Mouse (Mus musculus): ENCODE measurements at regions not wholly inside any gene's neighbourhood (a gene's known extent, or its start where the extent isn't known, plus 50 kb on each side); places are given as distances from the start of the nearest gene placed in this dataset.

GRCm38 (mm10) chr3:102574320-102574719 is 104.6 kb downstream of the Ngf start:
- 82% methylated on average over 2 of the region's 2 CpGs for WGBS
- ATAC-seq (replicated peaks), result no peak
- Histone ChIP-seq H3K4me1 (no peaks in the 10 kb centered on the region), H3K27me3 (no peaks in the 10 kb centered on the region), H3K27ac (replicated peaks) (no peak overlapping the region), H3K9ac (replicated peaks) (no peak overlapping the region), H3K4me3 (no peak overlapping the region), H3K4me2 (replicated peaks) (no peak overlapping the region), H3K36me3 (no peaks in the 10 kb centered on the region), H3K9me3 (no peaks in the 10 kb centered on the region)

GRCm38 (mm10) chr3:102576896-102577295 is 107.2 kb downstream of the Ngf start:
- no peaks in the 10 kb centered on the region for H3K27me3 ChIP-seq
- WGBS, result 93% methylated on average over 2 of the region's 2 CpGs
- no peak overlapping the region for H3K4me2 ChIP-seq (replicated peaks)
- no peak overlapping the region for H3K9ac ChIP-seq (replicated peaks)
- H3K27ac ChIP-seq (replicated peaks), result no peak overlapping the region
- H3K4me1 ChIP-seq, result no peaks in the 10 kb centered on the region
- ATAC-seq (replicated peaks), result no peak
- H3K9me3 ChIP-seq, result no peaks in the 10 kb centered on the region
- no peak overlapping the region for H3K4me3 ChIP-seq
- no peaks in the 10 kb centered on the region for H3K36me3 ChIP-seq

- 85% methylated on average over 3 of the region's 3 CpGs for WGBS
These were observed 112.1 kb downstream of the Ngf start for GRCm38 (mm10) chr3:102581830-102582229.

GRCm38 (mm10) chr3:102585136-102585535 is 115.4 kb downstream of the Ngf start:
- Histone ChIP-seq H3K9ac (replicated peaks) (no peak overlapping the region), H3K27me3 (no peaks in the 10 kb centered on the region), H3K4me1 (no peaks in the 10 kb centered on the region), H3K9me3 (no peaks in the 10 kb centered on the region), H3K36me3 (no peaks in the 10 kb centered on the region), H3K4me3 (no peak overlapping the region), H3K27ac (replicated peaks) (no peak overlapping the region), H3K4me2 (replicated peaks) (no peak overlapping the region)
- no peak for ATAC-seq (replicated peaks)
- 88% methylated on average over 2 of the region's 2 CpGs for WGBS

More at GRCm38 (mm10) chr3:102581830-102582229, 112.1 kb downstream of the Ngf start:
- Histone ChIP-seq H3K27ac (replicated peaks) (no peak overlapping the region), H3K36me3 (no peaks in the 10 kb centered on the region), H3K4me2 (replicated peaks) (no peak overlapping the region), H3K27me3 (no peaks in the 10 kb centered on the region), H3K4me3 (no peak overlapping the region), H3K9ac (replicated peaks) (no peak overlapping the region), H3K4me1 (no peaks in the 10 kb centered on the region), H3K9me3 (no peaks in the 10 kb centered on the region)
- ATAC-seq (replicated peaks), result no peak

GRCm38 (mm10) chr3:102586221-102586620 is 116.5 kb downstream of the Ngf start:
- Histone ChIP-seq H3K27ac (replicated peaks) (no peak overlapping the region), H3K4me2 (replicated peaks) (no peak overlapping the region), H3K4me1 (no peaks in the 10 kb centered on the region), H3K27me3 (no peaks in the 10 kb centered on the region), H3K9ac (replicated peaks) (no peak overlapping the region), H3K4me3 (no peak overlapping the region), H3K9me3 (no peaks in the 10 kb centered on the region), H3K36me3 (no peaks in the 10 kb centered on the region)
- WGBS, result 83% methylated on average over 5 of the region's 5 CpGs
- ATAC-seq (replicated peaks), result no peak

GRCm38 (mm10) chr3:102592041-102592440 is 122.3 kb downstream of the Ngf start:
- Histone ChIP-seq H3K4me2 (replicated peaks) (no peak overlapping the region), H3K27ac (replicated peaks) (no peak overlapping the region), H3K27me3 (no peaks in the 10 kb centered on the region), H3K4me3 (no peak overlapping the region), H3K9me3 (no peaks in the 10 kb centered on the region), H3K36me3 (no peaks in the 10 kb centered on the region), H3K9ac (replicated peaks) (no peak overlapping the region), H3K4me1 (no peaks in the 10 kb centered on the region)
- ATAC-seq (replicated peaks), result no peak
- 79% methylated on average over 7 of the region's 7 CpGs for WGBS

GRCm38 (mm10) chr3:102596944-102597551 is 127.3 kb downstream of the Ngf start:
- WGBS, result 92% methylated on average over 4 of the region's 4 CpGs
- Histone ChIP-seq H3K4me3 (no peak overlapping the region), H3K9ac (replicated peaks) (no peak overlapping the region), H3K9me3 (no peaks in the 10 kb centered on the region), H3K4me2 (replicated peaks) (no peak overlapping the region), H3K27ac (replicated peaks) (no peak overlapping the region), H3K4me1 (no peaks in the 10 kb centered on the region), H3K36me3 (no peaks in the 10 kb centered on the region), H3K27me3 (no peaks in the 10 kb centered on the region)
- no peak for ATAC-seq (replicated peaks)

GRCm38 (mm10) chr3:102599061-102599460 is 129.3 kb downstream of the Ngf start:
- no peak for ATAC-seq (replicated peaks)

GRCm38 (mm10) chr3:102602766-102603165 is 131.6 kb upstream of the Tspan2 start:
- 78% methylated on average over 13 of the region's 13 CpGs for WGBS

More at GRCm38 (mm10) chr3:102599061-102599460, 129.3 kb downstream of the Ngf start:
- no peaks in the 10 kb centered on the region for H3K4me1 ChIP-seq
- H3K4me2 ChIP-seq (replicated peaks), result no peak overlapping the region
- no peak overlapping the region for H3K9ac ChIP-seq (replicated peaks)
- H3K9me3 ChIP-seq, result no peaks in the 10 kb centered on the region
- H3K4me3 ChIP-seq, result no peak overlapping the region
- H3K36me3 ChIP-seq, result no peaks in the 10 kb centered on the region
- no peak overlapping the region for H3K27ac ChIP-seq (replicated peaks)
- 97% methylated on average over 7 of the region's 7 CpGs for WGBS
- H3K27me3 ChIP-seq, result no peaks in the 10 kb centered on the region

GRCm38 (mm10) chr3:102605284-102605683 is 129.0 kb upstream of the Tspan2 start:
- H3K4me3 ChIP-seq, result no peak overlapping the region
- WGBS, result 33% methylated on average over 2 of the region's 2 CpGs
- H3K9me3 ChIP-seq, result no peaks in the 10 kb centered on the region
- no peaks in the 10 kb centered on the region for H3K36me3 ChIP-seq
- ATAC-seq (replicated peaks), result no peak
- 0 out of 2 replicates have a peak, but pooled peaks cover 3% of the 10 kb centered on the region for H3K4me1 ChIP-seq
- H3K4me2 ChIP-seq (replicated peaks), result no peak overlapping the region
- H3K27ac ChIP-seq (replicated peaks), result no peak overlapping the region
- H3K9ac ChIP-seq (replicated peaks), result no peak overlapping the region
- H3K27me3 ChIP-seq, result no peaks in the 10 kb centered on the region

More at GRCm38 (mm10) chr3:102602766-102603165, 131.6 kb upstream of the Tspan2 start:
- H3K36me3 ChIP-seq, result no peaks in the 10 kb centered on the region
- 0 out of 2 replicates have a peak, but pooled peaks cover 3% of the 10 kb centered on the region for H3K4me1 ChIP-seq
- no peak overlapping the region for H3K4me3 ChIP-seq
- H3K9me3 ChIP-seq, result no peaks in the 10 kb centered on the region
- H3K27ac ChIP-seq (replicated peaks), result no peak overlapping the region
- H3K27me3 ChIP-seq, result no peaks in the 10 kb centered on the region
- no peak overlapping the region for H3K9ac ChIP-seq (replicated peaks)
- no peak overlapping the region for H3K4me2 ChIP-seq (replicated peaks)
- ATAC-seq (replicated peaks), result no peak

GRCm38 (mm10) chr3:102610970-102611369 is 123.4 kb upstream of the Tspan2 start:
- peaks cover 15% of the 10 kb centered on the region for H3K4me1 ChIP-seq
- no peak overlapping the region for H3K4me2 ChIP-seq (replicated peaks)
- H3K27ac ChIP-seq (replicated peaks), result peak overlapping the region; percentile 42
- ATAC-seq (replicated peaks), result 0 out of 2 replicates have a peak, but pooled peaks have one; percentile 49
- H3K9ac ChIP-seq (replicated peaks), result no peak overlapping the region
- H3K27me3 ChIP-seq, result no peaks in the 10 kb centered on the region
- no peak overlapping the region for H3K4me3 ChIP-seq
- no peaks in the 10 kb centered on the region for H3K9me3 ChIP-seq
- H3K36me3 ChIP-seq, result no peaks in the 10 kb centered on the region
- WGBS, result 14% methylated on average over 5 of the region's 5 CpGs

- no peaks in the 10 kb centered on the region for H3K36me3 ChIP-seq
- no peaks in the 10 kb centered on the region for H3K9me3 ChIP-seq
- H3K27ac ChIP-seq (replicated peaks), result peak overlapping the region; percentile 42
- no peak overlapping the region for H3K9ac ChIP-seq (replicated peaks)
- peak; percentile 67 for ATAC-seq (replicated peaks)
- no peak overlapping the region for H3K4me2 ChIP-seq (replicated peaks)
- H3K4me1 ChIP-seq, result peaks cover 15% of the 10 kb centered on the region
- no peak overlapping the region for H3K4me3 ChIP-seq
- no peaks in the 10 kb centered on the region for H3K27me3 ChIP-seq
- WGBS, result 15% methylated on average over 18 of the region's 18 CpGs
These were observed 122.6 kb upstream of the Tspan2 start for GRCm38 (mm10) chr3:102611398-102612366.
